Mouse (Mus musculus) cerebellum, adult 2 months (tissue): ENCODE measurements around the gene Cyp2j9. TPM values are rescaled to one million over a fixed set of nuclear protein-coding genes. Genes with fewer than 3 reads are reported as not detected.
"Not testable (repeated sequence)": the region's sequence is repeated elsewhere in the genome, so short reads cannot be mapped to it uniquely, and the experiment has no call there.

Experiments
- DNase-seq, 2 experiments: peaks; one replicate each; pipeline ENCODE4 v3.0.0; 2021
- H3K27ac ChIP-seq: fragments of 200-500 bp; 2 replicates; pipeline ENCODE4 v1.5.1; 2012; ENCODE audit warnings: low read length, control low read depth, inconsistent platforms; ENCODE audit not compliant: insufficient read depth
- H3K27me3 ChIP-seq: fragments of 200-500 bp; 2 replicates; pipeline ENCODE4 v1.6.1; 2012; ENCODE audit warnings: inconsistent platforms, mild to moderate bottlenecking, low read length, moderate library complexity; ENCODE audit not compliant: control insufficient read depth, insufficient read depth
- H3K4me1 ChIP-seq: fragments of 200-500 bp; 2 replicates; pipeline ENCODE4 v1.6.1; 2011; ENCODE audit warnings: low read length; ENCODE audit not compliant: control insufficient read depth, insufficient read depth
- H3K4me3 ChIP-seq: fragments of 200-500 bp; replicated peaks from 2 replicates; pipeline ENCODE3; 2011; ENCODE audit warnings: mild to moderate bottlenecking, low read depth, low read length, control low read depth; ENCODE audit not compliant: insufficient read depth
- CTCF ChIP-seq: fragments of 200-500 bp; IDR thresholded peaks from 2 replicates; pipeline ENCODE4 v1.5.1; 2011; ENCODE audit warnings: low read depth, mild to moderate bottlenecking, control low read depth, low read length, moderate library complexity, borderline replicate concordance; ENCODE audit not compliant: insufficient read depth
- POLR2A ChIP-seq: fragments of 200-500 bp; IDR thresholded peaks from 2 replicates; pipeline ENCODE4 v1.6.1; 2011; ENCODE audit warnings: low read length, control low read depth, borderline replicate concordance; ENCODE audit not compliant: insufficient read depth
- WGBS: fragments of 180-500 bp; shearing (Covaris S2); methylation state at CpG from one replicate; pipeline ENCODE4 v1.1.7; 2018; 5-methylcytosine and 5-hydroxymethylcytosine counted together
- polyA plus RNA-seq: library from polyadenylated mRNA; depleted of rRNA; stranded (reverse); fragments of >200 nt; gene quantifications from 2 replicates; pipeline ENCODE4 v1.2.3, GENCODE M21; 2012; rRNA removed

Gene Cyp2j9
- polyA plus RNA-seq = 38.4 and 41.3 TPM in 2 replicates

- H3K27ac ChIP-seq = no peak within 1 kb of the TSS; the same call in 1 of the 2 replicates
- peak; percentile 39 to 48 for DNase-seq
- TF ChIP-seq CTCF = no peak
- TF ChIP-seq POLR2A = no peak
- H3K4me3 ChIP-seq = peak within 1 kb of the TSS; percentile 54
- WGBS = 3% methylated on average over 18 of the region's 18 CpGs
- no peaks in the 10 kb centered on the region for H3K27me3 ChIP-seq
- peaks cover 5% of the 10 kb centered on the region; the same call in 1 of the 2 replicates for H3K4me1 ChIP-seq
Measured at GRCm38 (mm10) chr4:96590911-96591790, at the start of gene Cyp2j9. Gene Cyp2j9, minus strand, starts transcription at chr4:96591578.

GRCm38 (mm10) chr4:96635455-96635854 is 44.1 kb upstream of the Cyp2j9 start:
- H3K4me1 ChIP-seq = no peaks in the 10 kb centered on the region
- 79% methylated on average over 1 of the region's 1 CpGs for WGBS
- no peak for DNase-seq
- no peak for TF ChIP-seq CTCF
- no peak for TF ChIP-seq POLR2A
- H3K4me3 ChIP-seq = no peak overlapping the region
- no peak overlapping the region for H3K27ac ChIP-seq
- H3K27me3 ChIP-seq = no peaks in the 10 kb centered on the region

- no peak for DNase-seq
- Histone ChIP-seq H3K27me3 (no peaks in the 10 kb centered on the region), H3K4me3 (no peak overlapping the region), H3K4me1 (no peaks in the 10 kb centered on the region), H3K27ac (no peak overlapping the region)
- TF ChIP-seq POLR2A = no peak
- no peak for TF ChIP-seq CTCF
- 96% methylated on average over 1 of the region's 1 CpGs for WGBS
Measured at GRCm38 (mm10) chr4:96622474-96622873, 31.1 kb upstream of the Cyp2j9 start.

- H3K27me3 ChIP-seq = no peaks in the 10 kb centered on the region
- WGBS = 23% methylated on average over 4 of the region's 4 CpGs
- no peak overlapping the region for H3K27ac ChIP-seq
Measured at GRCm38 (mm10) chr4:96591791-96592150, 393 bp upstream of the Cyp2j9 start.

GRCm38 (mm10) chr4:96581425-96582088 is 9.8 kb downstream of the Cyp2j9 start:
- TF ChIP-seq POLR2A (no peak), CTCF (no peak)
- WGBS = 63% methylated on average over 1 of the region's 1 CpGs
- no peaks in the 10 kb centered on the region for H3K27me3 ChIP-seq
- DNase-seq = peak in 1 of 2 experiments; percentile 4
- no peak overlapping the region; the same call in 1 of the 2 replicates for H3K27ac ChIP-seq
- H3K4me3 ChIP-seq = no peak overlapping the region
- H3K4me1 ChIP-seq = no peaks in the 10 kb centered on the region

More at GRCm38 (mm10) chr4:96591791-96592150, 393 bp upstream of the Cyp2j9 start:
- DNase-seq = peak; percentile 41 to 56
- no peak overlapping the region for H3K4me3 ChIP-seq
- peaks cover 5% of the 10 kb centered on the region; the same call in 1 of the 2 replicates for H3K4me1 ChIP-seq
- TF ChIP-seq CTCF (no peak), POLR2A (no peak)

GRCm38 (mm10) chr4:96580351-96580750 is 11.0 kb downstream of the Cyp2j9 start:
- not testable (repeated sequence) for H3K27ac ChIP-seq, H3K27me3 ChIP-seq, H3K4me1 ChIP-seq, DNase-seq, H3K4me3 ChIP-seq
- WGBS = 73% methylated on average over 6 of the region's 6 CpGs

- no peak overlapping the region for H3K27ac ChIP-seq
- no peak overlapping the region for H3K4me3 ChIP-seq
- 74% methylated on average over 3 of the region's 3 CpGs for WGBS
- DNase-seq = no peak
- H3K4me1 ChIP-seq = no peaks in the 10 kb centered on the region
- TF ChIP-seq CTCF (no peak), POLR2A (no peak)
- no peaks in the 10 kb centered on the region for H3K27me3 ChIP-seq
Measured at GRCm38 (mm10) chr4:96569442-96569841, 21.9 kb downstream of the Cyp2j9 start.

GRCm38 (mm10) chr4:96567988-96568387 is 23.4 kb downstream of the Cyp2j9 start:
- no peak for DNase-seq
- Histone ChIP-seq H3K4me1 (no peaks in the 10 kb centered on the region), H3K27ac (no peak overlapping the region), H3K27me3 (no peaks in the 10 kb centered on the region), H3K4me3 (no peak overlapping the region)
- WGBS = 78% methylated on average over 1 of the region's 1 CpGs
- TF ChIP-seq CTCF = no peak
- no peak for TF ChIP-seq POLR2A

- no peak overlapping the region for H3K27ac ChIP-seq
- TF ChIP-seq CTCF (no peak), POLR2A (no peak)
- H3K27me3 ChIP-seq = no peaks in the 10 kb centered on the region
- no peaks in the 10 kb centered on the region for H3K4me1 ChIP-seq
- DNase-seq = no peak
- H3K4me3 ChIP-seq = no peak overlapping the region
Measured at GRCm38 (mm10) chr4:96565808-96566207, 25.6 kb downstream of the Cyp2j9 start.
